Mouse (Mus musculus) liver, embryonic 13.5 days (tissue): ENCODE results near the gene Dlgap3. TPM values are rescaled to one million over a fixed set of nuclear protein-coding genes. Genes with fewer than 3 reads are reported as not detected.

Experiments
- ATAC-seq: fragments of 200-750 bp; cut with Nextera tagmentation; 2 replicates; pipeline ENCODE4 v1.8.0; 2017; ENCODE audit warnings: low read depth, mild to moderate bottlenecking, moderate number of reproducible peaks, moderate library complexity
- DNase-seq: peaks from one replicate; pipeline ENCODE4 v3.0.0; 2022
- H3K27ac ChIP-seq: fragments of 300-500 bp; sonication (generic); 2 replicates; pipeline ENCODE4 v1.5.1; 2015; ENCODE audit warnings: moderate library complexity, mild to moderate bottlenecking, inconsistent platforms
- H3K27me3 ChIP-seq: fragments of 300-500 bp; sonication (generic); 2 replicates; pipeline ENCODE4 v1.6.1; 2015; ENCODE audit warnings: mild to moderate bottlenecking, inconsistent platforms
- H3K36me3 ChIP-seq: fragments of 300-500 bp; sonication (generic); 2 replicates; pipeline ENCODE4 v1.6.1; 2015; ENCODE audit warnings: mild to moderate bottlenecking, inconsistent platforms
- H3K4me1 ChIP-seq: fragments of 300-500 bp; sonication (generic); replicated peaks from 2 replicates; pipeline ENCODE4 v1.6.1; 2015; ENCODE audit warnings: inconsistent platforms
- H3K4me2 ChIP-seq: fragments of 300-500 bp; sonication (generic); 2 replicates; pipeline ENCODE4 v1.6.1; 2015; ENCODE audit warnings: inconsistent platforms, mild to moderate bottlenecking, moderate library complexity
- H3K4me3 ChIP-seq: fragments of 300-500 bp; sonication (generic); replicated peaks from 2 replicates; pipeline ENCODE4 v1.5.1; 2015; ENCODE audit warnings: mild to moderate bottlenecking, inconsistent platforms
- H3K9ac ChIP-seq: fragments of 300-500 bp; sonication (generic); 2 replicates; pipeline ENCODE4 v1.6.1; 2015; ENCODE audit warnings: mild to moderate bottlenecking, inconsistent platforms
- H3K9me3 ChIP-seq: fragments of 300-500 bp; sonication (generic); replicated peaks from 2 replicates; pipeline ENCODE4 v1.6.1; 2016; ENCODE audit warnings: inconsistent platforms
- WGBS: fragments of 180-500 bp; shearing (Covaris S2); methylation state at CpG from one replicate; pipeline ENCODE4 v1.1.7; 2015; ENCODE audit not compliant: insufficient replicate concordance; 5-methylcytosine and 5-hydroxymethylcytosine counted together
- polyA plus RNA-seq: library from polyadenylated mRNA; unstranded; fragments of >200 nt; fragmentation: Nextera tagmentation; extraction: Ambion mirVana; gene quantifications from 2 replicates; pipeline ENCODE4 v1.2.1, GENCODE M21; 2015

Dlgap3 gene
- polyA plus RNA-seq, 1 experiment from 2014 or later: 0.17 TPM

GRCm38 (mm10) chr4:127167096-127167495, 1.9 kb upstream of the Dlgap3 start:
- Histone ChIP-seq H3K27ac (no peak overlapping the region), H3K4me1 (peaks cover 13% of the 10 kb centered on the region; the same call in 1 of the 2 replicates), H3K4me3 (no peak overlapping the region), H3K9ac (no peak overlapping the region), H3K36me3 (no peaks in the 10 kb centered on the region), H3K4me2 (no peak overlapping the region), H3K9me3 (no peaks in the 10 kb centered on the region), H3K27me3 (peaks cover 63% of the 10 kb centered on the region)
- ATAC-seq (no peak), DNase-seq (no peak)
- 61% methylated on average over 5 of the region's 5 CpGs for WGBS

DNA sequence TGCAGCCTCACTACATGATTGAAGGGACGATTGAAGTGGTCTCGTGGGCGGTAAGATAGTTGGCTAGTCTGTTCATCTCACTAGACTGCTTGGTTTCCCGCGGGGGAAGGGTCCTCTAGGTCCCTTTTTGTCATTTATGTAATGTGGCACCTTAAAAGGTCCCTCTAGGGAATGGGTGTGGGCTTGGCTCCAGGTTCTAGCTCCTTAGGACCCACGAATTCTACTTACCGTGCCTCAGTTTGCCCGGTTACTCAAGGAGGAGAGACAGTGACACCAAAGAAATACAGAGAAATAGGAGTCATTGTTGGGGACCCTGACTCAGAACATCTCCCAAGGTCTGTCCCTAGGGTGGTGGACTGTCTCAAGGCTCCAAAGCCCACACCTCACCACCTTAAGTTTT, 1.3 kb upstream of the Dlgap3 start:
- WGBS: 13% methylated on average over 8 of the region's 8 CpGs
- no peak for DNase-seq
- H3K4me2 ChIP-seq: no peak overlapping the region

DNA sequence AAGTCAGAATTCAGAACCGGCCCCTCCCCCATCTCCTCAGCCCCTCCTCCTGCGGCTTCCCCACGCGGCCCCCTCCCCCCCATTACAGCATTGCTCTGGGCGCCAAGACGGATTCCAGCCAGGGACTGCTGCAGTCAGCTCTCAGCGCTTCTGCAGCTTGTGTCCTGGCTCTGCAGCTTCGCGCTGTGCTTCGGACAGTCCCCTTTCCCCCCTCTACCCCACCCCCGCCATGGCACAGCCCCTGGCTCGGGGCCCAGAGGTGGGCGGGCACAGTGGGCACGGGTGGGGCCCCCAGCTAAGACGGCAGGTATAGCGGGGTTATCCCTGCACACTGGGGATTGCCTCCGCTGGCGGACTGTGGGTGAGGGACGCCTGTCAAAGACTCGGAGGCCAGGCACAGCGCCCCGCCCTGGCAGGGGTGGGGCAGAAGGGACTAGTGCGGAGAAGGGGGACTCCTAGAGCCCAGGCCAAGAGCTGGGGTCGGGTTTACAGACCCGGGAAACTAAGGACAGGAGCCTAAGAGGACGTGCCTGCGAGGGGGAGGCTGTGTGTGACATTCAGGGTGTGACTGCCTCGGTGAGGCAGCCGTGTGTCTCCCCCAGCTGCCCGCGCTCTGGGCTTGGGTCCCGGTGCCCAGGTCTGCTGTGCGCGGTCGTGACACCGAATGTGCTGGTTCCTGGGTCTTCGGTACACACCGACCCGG, 642 bp upstream of the Dlgap3 start:
- 2% methylated on average over 39 of the region's 39 CpGs for WGBS

More for the DNA sequence above, 1.3 kb upstream of the Dlgap3 start:
- no peak for ATAC-seq
- H3K36me3 ChIP-seq: no peaks in the 10 kb centered on the region
- no peak overlapping the region for H3K27ac ChIP-seq
- no peaks in the 10 kb centered on the region for H3K9me3 ChIP-seq
- H3K9ac ChIP-seq: no peak overlapping the region
- no peak overlapping the region for H3K4me3 ChIP-seq
- peaks cover 13% of the 10 kb centered on the region; the same call in 1 of the 2 replicates for H3K4me1 ChIP-seq
- H3K27me3 ChIP-seq: peaks cover 69% of the 10 kb centered on the region

DNA sequence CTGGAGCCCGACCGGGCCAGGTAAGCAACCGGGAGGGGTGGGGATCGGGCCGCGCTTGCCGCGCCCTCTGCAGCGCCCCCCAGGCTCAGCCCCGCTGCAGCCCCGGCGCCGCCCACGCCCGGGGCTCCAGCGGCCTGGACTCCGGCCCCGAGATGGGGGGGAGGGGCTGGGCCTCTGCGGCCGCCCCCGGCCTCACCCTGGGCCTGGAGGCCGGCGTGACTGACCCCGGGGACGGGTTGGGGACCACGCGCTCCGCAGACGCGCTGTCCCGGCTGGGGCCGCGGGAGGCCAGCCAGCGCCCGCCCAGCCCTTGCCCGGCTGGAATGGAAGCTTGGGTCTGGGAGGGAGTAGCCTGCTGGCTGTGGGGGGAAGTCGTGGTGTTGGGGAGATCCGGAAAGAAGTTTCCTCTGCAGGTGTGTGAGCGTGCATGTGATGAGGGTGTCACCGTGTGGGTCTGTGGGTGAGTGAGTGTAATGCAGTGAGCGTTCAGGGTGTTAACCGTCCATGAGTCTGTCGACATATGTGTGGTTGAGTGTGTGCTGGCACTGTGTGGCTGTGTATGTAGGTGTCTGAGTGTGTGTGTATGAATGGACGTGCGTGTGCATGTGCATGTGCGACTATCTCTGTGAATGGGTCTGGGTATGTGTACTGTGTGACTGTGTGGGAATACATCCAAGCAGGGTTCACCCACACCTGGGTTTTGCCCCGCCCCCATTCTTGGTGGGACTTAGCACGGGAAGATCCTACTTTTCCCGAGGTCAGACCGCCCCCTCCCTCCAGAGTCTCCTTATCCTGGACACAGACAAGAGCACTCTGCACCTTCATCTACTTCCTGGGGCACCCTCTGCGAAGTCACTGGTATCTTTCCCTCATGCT, 580 bp downstream of the Dlgap3 start:
- peak overlapping the region; percentile 68 for H3K4me2 ChIP-seq
- whole genome bisulfite sequencing: 3% methylated on average over 47 of the region's 51 CpGs
- ATAC-seq (peak; percentile 60), DNase-seq (no peak)
- H3K4me1 ChIP-seq: peaks cover 13% of the 10 kb centered on the region; the same call in 1 of the 2 replicates
- peak overlapping the region; percentile 36 for H3K9ac ChIP-seq
- H3K9me3 ChIP-seq: no peaks in the 10 kb centered on the region
- H3K36me3 ChIP-seq: no peaks in the 10 kb centered on the region
- no peak overlapping the region for H3K27ac ChIP-seq
- peak overlapping the region; percentile 61 for H3K4me3 ChIP-seq
- peaks cover 70% of the 10 kb centered on the region for H3K27me3 ChIP-seq

More for the DNA sequence above, 642 bp upstream of the Dlgap3 start:
- ATAC-seq (peak; percentile 54), DNase-seq (no peak)
- Histone ChIP-seq H3K4me3 (peak overlapping the region; percentile 61), H3K4me2 (peak overlapping the region; percentile 68), H3K27me3 (peaks cover 74% of the 10 kb centered on the region), H3K27ac (no peak overlapping the region), H3K9ac (peak overlapping the region; percentile 36; the same call in 1 of the 2 replicates), H3K4me1 (peaks cover 13% of the 10 kb centered on the region; the same call in 1 of the 2 replicates), H3K36me3 (no peaks in the 10 kb centered on the region), H3K9me3 (no peaks in the 10 kb centered on the region)

- Histone ChIP-seq H3K4me1 (peaks cover 13% of the 10 kb centered on the region; the same call in 1 of the 2 replicates), H3K4me2 (no peak overlapping the region), H3K4me3 (no peak overlapping the region), H3K9ac (no peak overlapping the region), H3K9me3 (no peaks in the 10 kb centered on the region), H3K27me3 (peaks cover 70% of the 10 kb centered on the region), H3K27ac (no peak overlapping the region), H3K36me3 (no peaks in the 10 kb centered on the region)
- no peak for DNase-seq
- no peak for ATAC-seq
- 33% methylated on average over 5 of the region's 5 CpGs for WGBS
These were observed 1.9 kb downstream of the Dlgap3 start for GRCm38 (mm10) chr4:127170866-127171265.

GRCm38 (mm10) chr4:127171341-127171905, 2.4 kb downstream of the Dlgap3 start:
- WGBS: 30% methylated on average over 4 of the region's 4 CpGs
- Histone ChIP-seq H3K4me2 (no peak overlapping the region), H3K27ac (no peak overlapping the region), H3K9me3 (no peaks in the 10 kb centered on the region), H3K4me1 (peaks cover 13% of the 10 kb centered on the region; the same call in 1 of the 2 replicates), H3K36me3 (no peaks in the 10 kb centered on the region), H3K4me3 (no peak overlapping the region), H3K9ac (no peak overlapping the region), H3K27me3 (peaks cover 66% of the 10 kb centered on the region)
- DNase-seq (no peak), ATAC-seq (no peak)

DNA sequence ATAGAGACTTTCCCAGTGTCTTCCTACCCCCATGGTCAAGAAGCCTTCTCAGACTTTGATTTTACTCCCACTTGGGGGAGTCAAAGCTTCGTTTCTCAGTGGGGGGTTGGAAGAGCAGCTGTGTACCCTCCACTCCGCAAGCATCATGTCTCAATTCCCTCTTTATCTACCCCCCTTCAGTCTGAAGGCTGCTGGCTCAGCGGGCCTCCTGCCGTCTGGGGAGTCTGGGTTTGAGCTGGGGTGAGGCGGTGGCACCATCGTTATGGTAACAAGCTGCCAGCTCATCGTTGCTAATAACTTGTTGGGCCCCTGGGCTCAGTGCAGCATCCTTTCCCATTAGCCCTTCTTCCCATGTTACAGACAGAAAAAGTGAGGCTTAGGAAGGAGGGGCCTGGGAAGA, 3.1 kb downstream of the Dlgap3 start:
- no peak overlapping the region for H3K9ac ChIP-seq
- H3K4me2 ChIP-seq: no peak overlapping the region
- peaks cover 13% of the 10 kb centered on the region; the same call in 1 of the 2 replicates for H3K4me1 ChIP-seq
- no peak overlapping the region for H3K27ac ChIP-seq
- no peaks in the 10 kb centered on the region for H3K36me3 ChIP-seq
- peaks cover 59% of the 10 kb centered on the region for H3K27me3 ChIP-seq
- no peaks in the 10 kb centered on the region for H3K9me3 ChIP-seq
- no peak for ATAC-seq
- 23% methylated on average over 7 of the region's 7 CpGs for WGBS
- no peak overlapping the region for H3K4me3 ChIP-seq
- no peak for DNase-seq

DNA sequence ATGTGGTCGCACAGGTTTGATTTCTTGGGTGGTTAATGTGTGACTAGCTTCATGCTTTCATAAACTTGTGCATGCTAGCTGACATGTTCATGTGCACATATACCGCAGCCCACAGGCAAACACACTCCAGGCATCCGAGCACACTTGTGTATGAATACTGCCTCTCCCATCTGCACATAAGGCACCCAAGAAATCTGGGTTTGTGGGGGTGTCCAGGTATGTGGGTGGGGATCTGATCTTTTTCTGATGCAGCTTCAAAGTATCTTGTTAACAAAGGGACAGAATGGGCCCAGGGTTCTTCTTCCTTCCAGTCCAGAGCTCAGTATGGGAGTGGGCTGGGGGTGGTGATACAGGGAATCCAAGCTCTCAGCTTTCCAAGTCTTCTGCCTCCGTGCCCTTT, 3.6 kb downstream of the Dlgap3 start:
- WGBS: 43% methylated on average over 4 of the region's 4 CpGs
- H3K27ac ChIP-seq: no peak overlapping the region
- H3K36me3 ChIP-seq: no peaks in the 10 kb centered on the region
- H3K9me3 ChIP-seq: no peaks in the 10 kb centered on the region
- no peak overlapping the region for H3K9ac ChIP-seq
- peaks cover 13% of the 10 kb centered on the region; the same call in 1 of the 2 replicates for H3K4me1 ChIP-seq
- H3K27me3 ChIP-seq: peaks cover 55% of the 10 kb centered on the region
- no peak overlapping the region for H3K4me2 ChIP-seq
- no peak overlapping the region for H3K4me3 ChIP-seq
- ATAC-seq (no peak), DNase-seq (no peak)

DNA sequence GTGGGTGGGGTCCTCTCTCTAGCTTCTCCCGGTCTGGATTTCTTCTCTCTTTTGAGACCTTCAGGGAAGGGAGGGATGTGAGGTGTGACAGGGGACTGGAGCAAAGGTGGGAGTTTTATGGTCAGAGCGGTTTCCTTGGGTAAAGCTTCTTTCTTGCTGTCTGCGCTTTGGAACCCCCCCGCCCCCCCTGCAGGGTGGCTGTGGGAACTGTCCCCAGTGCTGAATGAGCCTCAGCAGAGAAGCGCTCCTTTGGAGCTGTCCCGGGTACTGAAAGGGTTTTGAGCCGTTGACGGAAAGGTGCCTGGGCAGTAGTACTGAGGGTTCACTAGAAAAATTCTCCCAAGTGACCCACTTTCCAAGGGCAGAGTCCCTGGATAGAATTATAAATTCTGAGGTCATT, 4.5 kb downstream of the Dlgap3 start:
- no peak overlapping the region for H3K27ac ChIP-seq
- no peak for ATAC-seq
- H3K4me1 ChIP-seq: peaks cover 9% of the 10 kb centered on the region; the same call in 1 of the 2 replicates
- H3K4me2 ChIP-seq: no peak overlapping the region
- no peaks in the 10 kb centered on the region for H3K36me3 ChIP-seq
- H3K4me3 ChIP-seq: no peak overlapping the region
- no peak overlapping the region for H3K9ac ChIP-seq
- 3% methylated on average over 8 of the region's 8 CpGs for WGBS
- DNase-seq: peak; percentile 35
- no peaks in the 10 kb centered on the region for H3K9me3 ChIP-seq
- H3K27me3 ChIP-seq: peaks cover 50% of the 10 kb centered on the region

GRCm38 (mm10) chr4:127174075-127174899, 5.3 kb downstream of the Dlgap3 start:
- H3K9ac ChIP-seq: no peak overlapping the region
- peaks cover 49% of the 10 kb centered on the region for H3K27me3 ChIP-seq
- H3K27ac ChIP-seq: no peak overlapping the region
- no peaks in the 10 kb centered on the region for H3K36me3 ChIP-seq
- no peak for ATAC-seq
- no peak overlapping the region for H3K4me3 ChIP-seq
- H3K9me3 ChIP-seq: no peaks in the 10 kb centered on the region
- no peak for DNase-seq
- H3K4me2 ChIP-seq: no peak overlapping the region
- H3K4me1 ChIP-seq: peaks cover 4% of the 10 kb centered on the region; the same call in 1 of the 2 replicates
- WGBS: 45% methylated on average over 8 of the region's 8 CpGs
